Mouse (Mus musculus) lung, embryonic 15.5 days (tissue): ENCODE measurements around the gene N4bp3. TPM values are rescaled to one million over a fixed set of nuclear protein-coding genes. Genes with fewer than 3 reads are reported as not detected.
A peak's percentile ranks its signal among the peaks of the same experiment; 100 is the strongest.

ENCODE experiments used
- ATAC-seq: fragments of 200-750 bp; cut with Nextera tagmentation; 2 replicates; pipeline ENCODE4 v1.8.0; 2017; ENCODE audit warnings: moderate number of reproducible peaks, borderline replicate concordance; ENCODE audit not compliant: low FRiP score, low TSS enrichment; ENCODE audit errors: extremely low read depth
- H3K27ac ChIP-seq: fragments of 300-500 bp; sonication (generic); 2 replicates; pipeline ENCODE4 v1.5.1; 2015; ENCODE audit warnings: moderate library complexity, mild to moderate bottlenecking, inconsistent platforms
- H3K27me3 ChIP-seq: fragments of 300-500 bp; sonication (generic); 2 replicates; pipeline ENCODE4 v1.6.1; 2015; ENCODE audit warnings: inconsistent platforms
- H3K36me3 ChIP-seq: fragments of 300-500 bp; sonication (generic); 2 replicates; pipeline ENCODE4 v1.6.1; 2015; ENCODE audit warnings: inconsistent platforms
- H3K4me1 ChIP-seq: fragments of 300-500 bp; sonication (generic); 2 replicates; pipeline ENCODE4 v1.6.1; 2015; ENCODE audit warnings: inconsistent platforms
- H3K4me2 ChIP-seq: fragments of 300-500 bp; sonication (generic); 2 replicates; pipeline ENCODE4 v1.6.1; 2015; ENCODE audit warnings: inconsistent platforms, mild to moderate bottlenecking, moderate library complexity
- H3K4me3 ChIP-seq: fragments of 300-500 bp; sonication (generic); 2 replicates; pipeline ENCODE4 v1.5.1; 2015; ENCODE audit warnings: mild to moderate bottlenecking, inconsistent platforms
- H3K9ac ChIP-seq: fragments of 300-500 bp; sonication (generic); 2 replicates; pipeline ENCODE4 v1.6.1; 2015; ENCODE audit warnings: inconsistent platforms
- H3K9me3 ChIP-seq: fragments of 300-500 bp; sonication (generic); 2 replicates; pipeline ENCODE4 v1.6.1; 2016; ENCODE audit warnings: inconsistent platforms
- WGBS: fragments of 180-500 bp; shearing (Covaris S2); methylation state at CpG from one replicate; pipeline ENCODE4 v1.1.7; 2015; 5-methylcytosine and 5-hydroxymethylcytosine counted together
- polyA plus RNA-seq: library from polyadenylated mRNA; unstranded; fragments of >200 nt; fragmentation: Nextera tagmentation; extraction: Ambion mirVana; gene quantifications from 2 replicates; pipeline ENCODE4 v1.2.1, GENCODE M21; 2015

The N4bp3 gene
- polyA plus RNA-seq, 1 experiment from 2014 or later, result 46.6 TPM

DNA sequence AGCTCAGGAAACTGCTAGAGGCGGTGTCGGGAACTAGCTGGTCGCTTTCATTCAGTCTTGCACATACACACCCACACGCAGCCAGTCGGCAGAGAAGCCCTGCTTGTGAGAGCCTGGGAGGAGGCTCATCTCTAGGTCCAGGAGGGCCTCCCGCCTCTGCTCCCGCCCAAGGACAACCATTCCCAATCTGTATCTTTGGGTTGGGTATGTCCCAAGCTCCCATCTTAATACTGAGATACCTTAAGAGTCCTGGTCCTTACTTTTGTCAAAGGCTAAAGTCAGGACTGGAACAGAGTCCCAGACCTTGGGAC lies 798 bp downstream of the N4bp3 start:
- H3K4me3 ChIP-seq, result peak overlapping the region; percentile 65
- peaks cover 2% of the 10 kb centered on the region; the same call in 1 of the 2 replicates for H3K36me3 ChIP-seq
- peaks cover 3% of the 10 kb centered on the region; the same call in 1 of the 2 replicates for H3K27me3 ChIP-seq
- peak overlapping the region; percentile 66 for H3K9ac ChIP-seq
- ATAC-seq, result no peak
- 3% methylated on average over 7 of the region's 7 CpGs for WGBS
- peaks cover 37% of the 10 kb centered on the region for H3K4me1 ChIP-seq
- H3K4me2 ChIP-seq, result peak overlapping the region; percentile 92
- peak overlapping the region; percentile 66 for H3K27ac ChIP-seq
- no peaks in the 10 kb centered on the region for H3K9me3 ChIP-seq

DNA sequence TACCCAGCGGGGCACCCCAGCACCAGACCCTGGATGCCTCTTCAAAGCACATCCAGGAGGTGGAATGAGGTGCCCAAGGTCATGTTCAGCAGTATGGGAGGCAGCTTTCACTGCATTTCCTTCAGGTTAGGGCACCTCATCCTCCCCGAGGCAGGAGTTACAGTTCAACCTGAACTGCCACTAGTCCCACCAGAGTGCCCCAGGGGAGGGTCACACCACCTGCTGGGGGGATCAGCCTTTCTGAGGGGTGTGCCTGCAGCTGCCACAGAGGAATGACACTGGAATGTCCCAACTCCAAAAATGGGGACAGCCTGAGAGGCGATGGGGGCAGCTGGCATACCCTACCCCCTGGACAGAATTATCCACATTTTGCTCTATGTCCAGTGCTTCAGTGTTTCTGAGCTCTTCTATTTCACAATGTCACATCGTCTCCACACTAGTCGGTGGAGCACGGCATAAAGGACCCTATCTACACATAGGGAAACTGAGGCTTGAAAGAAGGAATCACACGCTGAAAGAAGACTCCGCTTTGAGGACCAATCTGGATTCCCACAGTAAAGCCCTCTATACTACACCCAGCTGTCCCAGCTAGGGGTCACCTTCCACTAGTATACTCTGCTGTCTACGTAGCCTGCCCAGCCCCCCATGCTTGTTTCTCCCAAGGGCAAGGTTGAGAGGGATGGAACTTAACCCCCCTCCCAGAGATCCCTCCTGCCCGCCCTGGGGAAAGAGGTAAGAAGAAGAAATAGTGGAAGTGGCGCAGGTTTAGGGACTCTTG lies 1.3 kb downstream of the N4bp3 start:
- WGBS, result 43% methylated on average over 11 of the region's 11 CpGs
- H3K4me2 ChIP-seq, result peak overlapping the region; percentile 92
- peak overlapping the region; percentile 65 for H3K4me3 ChIP-seq
- peak overlapping the region; percentile 66 for H3K9ac ChIP-seq
- ATAC-seq, result no peak
- H3K4me1 ChIP-seq, result peaks cover 43% of the 10 kb centered on the region
- peaks cover 5% of the 10 kb centered on the region; the same call in 1 of the 2 replicates for H3K36me3 ChIP-seq
- H3K27ac ChIP-seq, result peak overlapping the region; percentile 66
- no peaks in the 10 kb centered on the region for H3K9me3 ChIP-seq
- H3K27me3 ChIP-seq, result peaks cover 3% of the 10 kb centered on the region; the same call in 1 of the 2 replicates

DNA sequence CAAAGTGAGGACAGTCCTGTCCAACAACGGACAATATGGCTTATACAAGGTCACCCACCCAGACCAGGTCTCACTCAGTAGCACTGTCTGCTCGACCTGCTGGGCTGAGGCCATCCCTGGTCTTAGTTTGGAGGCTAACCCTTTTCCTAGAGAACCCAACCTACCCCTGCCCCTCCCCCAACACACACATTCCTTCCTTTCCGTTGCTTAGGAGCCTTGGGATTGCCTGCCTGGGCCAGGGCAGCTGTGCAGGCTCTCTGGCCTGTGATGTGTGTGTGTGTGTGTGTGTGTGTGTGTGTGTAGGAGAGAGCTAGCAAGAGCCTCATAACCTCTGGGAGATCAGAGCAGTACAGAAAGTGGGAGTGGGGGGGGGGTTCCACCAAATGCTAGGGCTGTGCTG lies 2.1 kb downstream of the N4bp3 start:
- Histone ChIP-seq H3K27ac (peak overlapping the region; percentile 66), H3K9ac (peak overlapping the region; percentile 66; the same call in 1 of the 2 replicates), H3K4me1 (peaks cover 46% of the 10 kb centered on the region), H3K4me3 (peak overlapping the region; percentile 65), H3K27me3 (peaks cover 3% of the 10 kb centered on the region; the same call in 1 of the 2 replicates), H3K4me2 (peak overlapping the region; percentile 92), H3K36me3 (peaks cover 5% of the 10 kb centered on the region; the same call in 1 of the 2 replicates), H3K9me3 (no peaks in the 10 kb centered on the region)
- WGBS, result 19% methylated on average over 3 of the region's 3 CpGs
- no peak for ATAC-seq

DNA sequence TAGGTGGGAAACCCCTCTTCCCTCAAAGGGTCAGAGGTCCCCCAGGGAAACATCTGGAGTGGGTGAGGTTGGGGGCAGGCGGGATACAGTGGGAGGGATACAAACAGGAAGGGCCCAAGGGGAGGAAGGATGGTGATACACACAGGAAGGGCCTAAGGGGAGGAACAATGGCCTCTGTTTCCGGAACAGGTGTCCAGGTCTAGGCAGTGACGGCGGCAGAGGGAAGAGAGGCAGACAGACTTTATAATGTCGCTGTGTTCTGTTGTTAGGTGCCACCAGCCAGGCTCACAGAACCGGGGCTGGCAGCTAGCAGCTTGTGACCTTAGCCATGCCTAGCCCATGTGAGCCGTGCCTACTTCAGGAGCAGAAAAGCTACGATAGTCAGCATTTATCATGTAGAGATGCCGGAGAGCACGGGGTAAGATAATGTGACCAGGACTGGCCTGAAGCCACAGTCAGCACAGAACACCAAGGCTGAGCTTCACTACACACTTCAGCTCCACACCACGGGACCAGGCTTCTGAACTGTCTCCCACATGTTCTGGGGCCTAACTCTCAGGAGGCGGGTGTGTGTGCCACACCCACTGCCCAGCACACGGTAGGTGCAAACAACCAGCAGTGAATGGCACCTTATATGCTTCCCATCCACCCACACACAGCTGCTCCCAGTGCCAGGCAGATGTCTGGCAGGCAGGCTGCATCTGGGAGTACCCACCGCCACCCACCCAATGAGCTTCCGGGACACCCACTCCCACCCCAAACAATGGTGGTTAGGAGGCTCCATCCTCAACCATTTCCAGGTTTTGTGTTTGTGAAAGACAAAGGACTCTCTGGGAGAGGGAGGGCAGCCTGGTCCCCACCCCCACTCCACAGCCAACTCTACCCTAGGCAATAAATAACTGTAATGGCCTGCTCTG lies 3.6 kb downstream of the N4bp3 start:
- Histone ChIP-seq H3K4me2 (peak overlapping the region; percentile 92), H3K4me1 (peaks cover 52% of the 10 kb centered on the region), H3K9me3 (no peaks in the 10 kb centered on the region), H3K36me3 (peaks cover 10% of the 10 kb centered on the region), H3K9ac (no peak overlapping the region), H3K27me3 (peaks cover 3% of the 10 kb centered on the region; the same call in 1 of the 2 replicates), H3K27ac (peak overlapping the region; percentile 79), H3K4me3 (peak overlapping the region; percentile 20)
- peak; percentile 21; the same call in 1 of the 2 replicates for ATAC-seq
- WGBS, result 64% methylated on average over 15 of the region's 15 CpGs

DNA sequence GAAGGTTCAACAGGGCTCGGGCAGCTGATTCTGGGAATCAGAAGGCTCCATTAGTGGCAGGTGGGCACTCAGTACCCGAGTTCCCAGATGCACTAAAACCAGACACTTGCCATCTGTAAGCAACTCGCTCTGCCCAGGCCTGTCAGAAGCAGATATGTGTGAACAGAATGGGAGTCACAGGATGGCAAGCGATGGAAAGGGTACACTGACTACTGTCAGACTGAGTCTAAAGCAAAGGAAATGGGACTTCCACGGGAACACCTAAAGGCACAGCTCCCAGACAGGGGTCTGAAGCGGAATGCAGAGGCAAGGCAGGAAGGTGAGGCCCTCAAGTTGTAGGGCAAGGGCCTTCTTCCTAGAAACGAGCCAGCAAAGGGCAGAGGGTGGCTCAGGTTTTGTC lies 4.4 kb downstream of the N4bp3 start:
- peaks cover 52% of the 10 kb centered on the region for H3K4me1 ChIP-seq
- ATAC-seq, result no peak
- no peak overlapping the region for H3K9ac ChIP-seq
- H3K27ac ChIP-seq, result peak overlapping the region; percentile 49
- H3K36me3 ChIP-seq, result peaks cover 10% of the 10 kb centered on the region
- WGBS, result 70% methylated on average over 7 of the region's 7 CpGs
- H3K27me3 ChIP-seq, result peaks cover 3% of the 10 kb centered on the region; the same call in 1 of the 2 replicates
- no peak overlapping the region for H3K4me3 ChIP-seq
- H3K4me2 ChIP-seq, result peak overlapping the region; percentile 34
- H3K9me3 ChIP-seq, result no peaks in the 10 kb centered on the region

DNA sequence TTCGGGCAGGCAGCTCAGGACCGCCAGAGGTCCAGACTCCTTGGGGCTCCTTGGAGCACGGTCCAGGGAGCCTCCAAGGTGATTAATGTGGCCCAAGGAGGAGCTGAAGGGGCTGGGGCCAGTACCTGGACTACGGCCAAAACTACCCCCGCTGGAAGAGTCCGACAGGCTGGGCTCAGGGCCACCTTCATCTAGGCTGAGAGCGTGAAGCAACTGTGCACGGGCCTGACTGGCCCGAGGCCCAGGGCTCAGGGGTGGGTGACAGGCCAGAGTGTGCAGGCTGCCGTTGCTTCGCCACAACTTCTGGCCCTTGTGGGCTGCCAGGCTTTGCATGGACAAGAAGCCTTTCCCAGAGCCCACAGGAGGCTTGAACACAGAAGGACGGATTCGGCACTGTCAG lies 5.3 kb downstream of the N4bp3 start:
- no peak overlapping the region for H3K9ac ChIP-seq
- no peak overlapping the region for H3K4me2 ChIP-seq
- no peak overlapping the region for H3K4me3 ChIP-seq
- H3K9me3 ChIP-seq, result no peaks in the 10 kb centered on the region
- WGBS, result 50% methylated on average over 13 of the region's 13 CpGs
- peaks cover 58% of the 10 kb centered on the region for H3K4me1 ChIP-seq
- H3K36me3 ChIP-seq, result peaks cover 10% of the 10 kb centered on the region
- peaks cover 3% of the 10 kb centered on the region; the same call in 1 of the 2 replicates for H3K27me3 ChIP-seq
- peak overlapping the region; percentile 29; the same call in 1 of the 2 replicates for H3K27ac ChIP-seq
- ATAC-seq, result no peak

DNA sequence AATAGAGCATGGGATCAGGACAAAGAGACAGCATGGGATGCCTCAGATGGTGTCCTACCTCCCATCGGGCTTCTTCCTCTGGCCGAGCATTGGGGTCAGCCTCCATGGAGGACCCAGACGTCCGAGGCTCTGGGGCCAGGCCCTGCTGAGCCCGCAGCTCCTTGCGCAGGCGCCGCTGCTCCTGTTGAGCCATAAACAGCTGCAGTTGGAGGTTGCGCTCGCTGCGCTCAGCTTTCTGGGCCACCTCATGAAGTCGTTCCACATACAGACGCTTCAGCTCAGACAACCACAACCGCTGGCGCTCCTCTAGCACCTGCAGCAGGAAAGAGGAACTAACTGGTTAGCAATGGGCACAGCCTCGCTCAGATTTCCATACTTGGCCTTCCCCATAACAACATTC lies 6.4 kb downstream of the N4bp3 start:
- H3K27ac ChIP-seq, result no peak overlapping the region
- H3K9ac ChIP-seq, result no peak overlapping the region
- 71% methylated on average over 16 of the region's 16 CpGs for WGBS
- H3K4me1 ChIP-seq, result peaks cover 48% of the 10 kb centered on the region
- no peaks in the 10 kb centered on the region for H3K9me3 ChIP-seq
- H3K27me3 ChIP-seq, result peaks cover 3% of the 10 kb centered on the region; the same call in 1 of the 2 replicates
- no peak for ATAC-seq
- no peak overlapping the region for H3K4me3 ChIP-seq
- H3K4me2 ChIP-seq, result no peak overlapping the region
- peaks cover 10% of the 10 kb centered on the region for H3K36me3 ChIP-seq

DNA sequence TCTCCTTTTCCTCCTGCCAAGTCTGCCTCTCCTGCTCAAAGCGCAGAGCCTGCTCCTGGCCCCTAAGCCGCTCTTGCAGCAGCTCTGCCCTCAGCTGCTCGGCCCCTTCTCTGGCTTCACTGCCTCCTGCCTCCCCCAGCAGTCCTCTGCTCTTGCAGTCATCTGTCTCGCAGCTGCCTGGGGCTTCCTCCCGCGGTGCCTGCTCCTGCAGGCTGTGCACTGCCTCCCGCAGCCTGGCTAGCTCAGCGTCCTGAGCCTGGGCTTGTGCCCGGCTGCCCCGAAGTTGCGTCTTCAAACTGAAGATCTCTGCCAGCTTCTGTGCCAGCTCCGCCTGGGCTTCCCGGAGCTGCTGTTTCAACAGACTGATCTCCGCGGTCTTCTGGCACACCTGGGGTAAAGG lies 6.9 kb downstream of the N4bp3 start:
- WGBS, result 46% methylated on average over 15 of the region's 15 CpGs
- H3K4me3 ChIP-seq, result no peak overlapping the region
- H3K9ac ChIP-seq, result no peak overlapping the region
- no peak for ATAC-seq
- peaks cover 10% of the 10 kb centered on the region for H3K36me3 ChIP-seq
- H3K4me1 ChIP-seq, result peaks cover 43% of the 10 kb centered on the region
- H3K9me3 ChIP-seq, result no peaks in the 10 kb centered on the region
- H3K27ac ChIP-seq, result peak overlapping the region; percentile 22; the same call in 1 of the 2 replicates
- H3K4me2 ChIP-seq, result no peak overlapping the region
- no peaks in the 10 kb centered on the region for H3K27me3 ChIP-seq

DNA sequence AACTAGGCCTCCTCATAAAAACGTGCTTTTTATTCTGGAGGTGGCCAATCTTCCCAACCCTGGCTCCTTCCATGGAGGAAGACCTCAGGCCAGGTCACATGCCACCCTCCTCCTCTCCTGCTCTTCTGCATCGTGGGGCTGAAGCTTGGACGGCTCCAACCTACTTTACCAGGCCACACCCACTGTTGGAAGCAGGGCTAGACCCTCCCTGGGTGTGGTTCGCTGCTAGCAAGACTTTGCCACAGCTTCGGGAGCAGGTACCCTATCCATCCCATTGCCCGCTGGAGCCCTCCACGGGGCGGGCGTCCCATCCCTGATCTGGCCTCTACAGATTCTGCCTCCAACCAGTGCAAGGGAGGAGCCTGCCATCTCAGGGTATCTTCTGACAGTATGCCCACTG lies 7.4 kb downstream of the N4bp3 start:
- 68% methylated on average over 9 of the region's 9 CpGs for WGBS
- no peak for ATAC-seq
- H3K36me3 ChIP-seq, result peaks cover 10% of the 10 kb centered on the region
- peak overlapping the region; percentile 22; the same call in 1 of the 2 replicates for H3K27ac ChIP-seq
- no peak overlapping the region for H3K9ac ChIP-seq
- H3K4me3 ChIP-seq, result no peak overlapping the region
- H3K27me3 ChIP-seq, result no peaks in the 10 kb centered on the region
- peaks cover 38% of the 10 kb centered on the region for H3K4me1 ChIP-seq
- no peaks in the 10 kb centered on the region for H3K9me3 ChIP-seq
- no peak overlapping the region for H3K4me2 ChIP-seq

DNA sequence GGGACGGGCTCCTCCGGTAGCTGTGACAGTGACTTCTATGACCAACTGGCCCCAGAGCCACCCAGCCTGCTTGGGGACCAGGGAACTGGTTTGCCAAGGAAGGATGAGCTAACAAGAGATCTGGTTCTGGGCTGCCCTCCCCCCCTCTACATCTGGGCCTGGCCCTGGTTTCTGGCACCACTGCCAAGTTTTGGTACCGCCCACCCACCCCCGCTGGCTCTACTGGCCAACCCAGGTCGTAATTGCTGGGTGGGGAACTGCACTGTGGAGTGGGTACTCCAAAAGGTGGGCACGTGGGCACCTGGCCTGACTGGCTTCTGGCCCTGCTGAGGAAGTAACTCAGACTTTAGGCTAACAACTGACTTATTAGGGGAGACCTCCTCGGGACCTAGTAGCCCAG lies 9.9 kb downstream of the N4bp3 start:
- Histone ChIP-seq H3K9ac (no peak overlapping the region), H3K4me3 (no peak overlapping the region), H3K36me3 (peaks cover 10% of the 10 kb centered on the region), H3K9me3 (no peaks in the 10 kb centered on the region), H3K27me3 (no peaks in the 10 kb centered on the region), H3K4me1 (peaks cover 46% of the 10 kb centered on the region), H3K4me2 (no peak overlapping the region), H3K27ac (no peak overlapping the region)
- 64% methylated on average over 7 of the region's 7 CpGs for WGBS
- ATAC-seq, result no peak

DNA sequence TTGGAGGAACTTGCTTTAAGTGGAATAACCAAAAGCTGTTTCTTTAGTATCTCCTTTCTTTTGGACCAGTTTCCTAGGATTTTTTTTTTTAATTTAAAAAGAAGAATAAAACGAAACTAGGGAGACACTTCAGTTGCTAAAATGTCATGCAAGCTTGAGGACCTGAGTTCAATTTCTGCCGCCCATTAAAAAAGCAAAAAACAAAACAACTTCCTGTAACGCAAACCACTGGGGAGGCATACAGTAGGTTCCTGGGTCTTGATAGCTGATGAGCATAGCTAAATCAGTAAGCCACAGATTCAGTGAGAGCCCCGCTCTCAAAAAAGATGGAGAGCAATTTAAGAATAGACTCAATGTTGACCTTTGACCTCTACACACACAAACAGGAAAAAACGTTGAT lies 12.1 kb downstream of the N4bp3 start:
- H3K27me3 ChIP-seq, result no peaks in the 10 kb centered on the region
- H3K27ac ChIP-seq, result peak overlapping the region; percentile 63
- H3K4me1 ChIP-seq, result peaks cover 37% of the 10 kb centered on the region
- H3K9me3 ChIP-seq, result no peaks in the 10 kb centered on the region
- H3K4me3 ChIP-seq, result no peak overlapping the region
- no peak overlapping the region for H3K9ac ChIP-seq
- WGBS, result 57% methylated on average over 5 of the region's 5 CpGs
- ATAC-seq, result no peak
- H3K36me3 ChIP-seq, result peaks cover 5% of the 10 kb centered on the region
- H3K4me2 ChIP-seq, result peak overlapping the region; percentile 46
